Mouse (Mus musculus) MEL (cell line): ENCODE measurements around the gene Adgrb3. TPM values are rescaled to one million over a fixed set of nuclear protein-coding genes. Genes with fewer than 3 reads are reported as not detected.
A peak's percentile ranks its signal among the peaks of the same experiment; 100 is the strongest.
"Not testable (repeated sequence)": the region's sequence is repeated elsewhere in the genome, so short reads cannot be mapped to it uniquely, and the experiment has no call there.

Experiments
- DNase-seq: peaks from one replicate; pipeline ENCODE4 v3.0.0; 2011; ENCODE audit warnings: low read depth, low spot score
- H3K27ac ChIP-seq: 2 replicates; pipeline ENCODE4 v1.5.1; 2012; ENCODE audit warnings: low read depth, mild to moderate bottlenecking, control low read depth, low read length, moderate library complexity; ENCODE audit not compliant: control insufficient read depth
- H3K27me3 ChIP-seq, 2 experiments: fragments of 150-350 bp in 1 of 2; sonication (generic) in 1 of 2; 2 replicates each; pipeline ENCODE4 v1.6.1; 2012; ENCODE audit warnings: low read length in 2 of 2, mild to moderate bottlenecking in 2 of 2, improper control_type of control experiment in 1 of 2, moderate library complexity in 1 of 2; ENCODE audit not compliant: insufficient read depth in 2 of 2, control insufficient read depth in 1 of 2
- H3K36me3 ChIP-seq, 2 experiments: 2 replicates each; pipeline ENCODE4 v1.6.1; 2012 to 2014; ENCODE audit warnings: low read length in 2 of 2, improper control_type of control experiment in 1 of 2, inconsistent platforms in 1 of 2, mild to moderate bottlenecking in 1 of 2; ENCODE audit not compliant: insufficient read depth in 2 of 2, control insufficient read depth in 1 of 2
- H3K4me1 ChIP-seq, 2 experiments: fragments of 150-350 bp in 1 of 2; sonication (generic) in 1 of 2; 2 replicates each; pipeline ENCODE4 v1.6.1; 2012; ENCODE audit warnings: low read length in 2 of 2, improper control_type of control experiment in 1 of 2, mild to moderate bottlenecking in 1 of 2; ENCODE audit not compliant: insufficient read depth in 2 of 2, control insufficient read depth in 1 of 2
- H3K4me3 ChIP-seq, 2 experiments: fragments of 150-350 bp in 1 of 2; sonication (generic) in 1 of 2; 2 replicates each; pipeline ENCODE4 v1.5.1; 2012; ENCODE audit warnings: low read depth in 2 of 2, low read length in 2 of 2, mild to moderate bottlenecking in 2 of 2, moderate library complexity in 2 of 2, control low read depth in 1 of 2, improper control_type of control experiment in 1 of 2; ENCODE audit not compliant: control insufficient read depth in 1 of 2, insufficient read depth in 1 of 2
- H3K79me2 ChIP-seq: 2 replicates; pipeline ENCODE4 v1.6.1; 2012; ENCODE audit warnings: mild to moderate bottlenecking, low read length, moderate library complexity; ENCODE audit not compliant: control insufficient read depth, poor library complexity, insufficient read depth
- H3K9ac ChIP-seq: 2 replicates; pipeline ENCODE4 v1.6.1; 2012; ENCODE audit warnings: low read depth, mild to moderate bottlenecking, control low read depth, low read length, moderate library complexity; ENCODE audit not compliant: control insufficient read depth, poor library complexity, severe bottlenecking
- H3K9me3 ChIP-seq: fragments of 150-350 bp; sonication (generic); replicated peaks from 2 replicates; pipeline ENCODE4 v1.6.1; 2012; ENCODE audit warnings: mild to moderate bottlenecking, low read length, improper control_type of control experiment, moderate library complexity; ENCODE audit not compliant: insufficient read depth
- CHD1 ChIP-seq: IDR thresholded peaks from 2 replicates; pipeline ENCODE4 v1.6.1; 2012; ENCODE audit warnings: low read depth, mild to moderate bottlenecking, inconsistent platforms, low read length, improper control_type of control experiment
- CTCF ChIP-seq, 3 experiments: IDR thresholded peaks in 2 of 3; conservative IDR thresholded peaks in 1 of 3; 2 replicates each; pipeline ENCODE4 v1.5.1; 2011 to 2012; ENCODE audit warnings: low read length in 3 of 3, low read depth in 2 of 3, mild to moderate bottlenecking in 2 of 3, improper control_type of control experiment in 1 of 3, inconsistent platforms in 1 of 3, mixed read lengths in 1 of 3, moderate library complexity in 1 of 3; ENCODE audit not compliant: control insufficient read depth in 1 of 3, insufficient read depth in 1 of 3, poor library complexity in 1 of 3, severe bottlenecking in 1 of 3
- ELF1 ChIP-seq: IDR thresholded peaks from 2 replicates; pipeline ENCODE4 v1.6.1; 2014; ENCODE audit warnings: low read depth, mild to moderate bottlenecking, inconsistent platforms, low read length, improper control_type of control experiment, moderate library complexity
- GATA1 ChIP-seq: IDR thresholded peaks from 2 replicates; pipeline ENCODE4 v1.6.1; 2011; ENCODE audit warnings: low read depth, low read length, improper control_type of control experiment
- HCFC1 ChIP-seq: IDR thresholded peaks from 2 replicates; pipeline ENCODE4 v1.6.1; 2012; ENCODE audit warnings: low read depth, mild to moderate bottlenecking, inconsistent platforms, low read length, improper control_type of control experiment, moderate library complexity
- KAT2A ChIP-seq: conservative IDR thresholded peaks from 2 replicates; pipeline ENCODE4 v1.6.1; 2012; ENCODE audit warnings: low read depth, low read length, improper control_type of control experiment, inconsistent platforms
- POLR2AphosphoS2 ChIP-seq: IDR thresholded peaks from 2 replicates; pipeline ENCODE4 v1.6.1; 2011; ENCODE audit warnings: low read length, improper control_type of control experiment
- RAD21 ChIP-seq: IDR thresholded peaks from 2 replicates; pipeline ENCODE4 v1.6.1; 2011; ENCODE audit warnings: mild to moderate bottlenecking, low read depth, low read length, improper control_type of control experiment
- RCOR1 ChIP-seq: IDR thresholded peaks from 2 replicates; pipeline ENCODE4 v1.6.1; 2012; ENCODE audit warnings: low read depth, mild to moderate bottlenecking, inconsistent platforms, low read length, improper control_type of control experiment
- SMC3 ChIP-seq: IDR thresholded peaks from 2 replicates; pipeline ENCODE4 v1.6.1; 2011; ENCODE audit warnings: low read depth, low read length, improper control_type of control experiment
- TAL1 ChIP-seq: IDR thresholded peaks from 2 replicates; pipeline ENCODE4 v1.6.1; 2012; ENCODE audit warnings: mild to moderate bottlenecking, inconsistent platforms, low read length, moderate library complexity, mixed read lengths
- USF1 ChIP-seq: IDR thresholded peaks from 2 replicates; pipeline ENCODE4 v1.6.1; 2014; ENCODE audit warnings: low read depth, mild to moderate bottlenecking, inconsistent platforms, low read length, improper control_type of control experiment, moderate library complexity
- ZKSCAN1 ChIP-seq: IDR thresholded peaks from 2 replicates; pipeline ENCODE4 v1.6.1; 2012; ENCODE audit warnings: low read depth, mild to moderate bottlenecking, inconsistent platforms, low read length, improper control_type of control experiment, moderate library complexity
- ZNF384 ChIP-seq: IDR thresholded peaks from 2 replicates; pipeline ENCODE4 v1.6.1; 2012; ENCODE audit warnings: low read depth, mild to moderate bottlenecking, inconsistent platforms, low read length, improper control_type of control experiment
- polyA plus RNA-seq, 2 experiments: library from polyadenylated mRNA; stranded (reverse) in 1 of 2; unstranded in 1 of 2; fragments of >175 nt in 1 of 2; fragments of >200 nt in 1 of 2; gene quantifications; 2 replicates each; pipeline versions ENCODE4 v1.2.1 to v1.2.4; 2012; ENCODE audit warnings: low replicate concordance in 2 of 2, low read depth in 1 of 2; ENCODE audit not compliant: insufficient read length in 2 of 2, insufficient read depth in 1 of 2, missing spikeins in 1 of 2
- total RNA-seq: library from RNA; depleted of rRNA; stranded (reverse); fragments of 300-350 nt; gene quantifications from 2 replicates; pipeline ENCODE4 v1.2.3, GENCODE M21; 2012

The Adgrb3 gene
- total and polyA plus RNA-seq, 3 experiments = not detected

DNA sequence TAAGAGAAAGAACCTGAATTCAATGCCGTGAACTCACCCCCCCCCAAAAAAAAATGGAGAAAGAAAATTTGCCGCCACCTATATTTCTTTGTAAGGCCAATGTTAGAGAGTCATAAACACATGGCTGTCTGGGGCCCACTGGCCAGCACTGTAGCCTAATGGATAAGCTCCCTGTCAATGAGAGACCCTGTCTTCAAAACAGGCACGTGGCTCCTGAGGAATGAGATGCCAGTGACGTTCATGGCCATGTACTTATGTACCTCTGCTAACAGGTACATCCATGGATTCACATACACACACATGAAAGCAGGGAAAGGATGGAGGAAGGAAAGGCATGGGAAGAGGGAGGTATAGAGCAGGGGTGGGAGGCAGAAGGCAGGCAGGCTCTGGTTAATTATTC lies 208.0 kb downstream of the Adgrb3 start:
- Histone ChIP-seq H3K4me3 (no peak overlapping the region), H3K4me1 (no peaks in the 10 kb centered on the region), H3K27ac (no peak overlapping the region), H3K79me2 (no peaks in the 10 kb centered on the region), H3K9ac (no peak overlapping the region), H3K27me3 (no peaks in the 10 kb centered on the region), H3K36me3 (no peaks in the 10 kb centered on the region), H3K9me3 (no peaks in the 10 kb centered on the region)
- TF ChIP-seq GATA1 (no peak), TAL1 (no peak), ZNF384 (no peak), ELF1 (no peak)
- no peak for DNase-seq

DNA sequence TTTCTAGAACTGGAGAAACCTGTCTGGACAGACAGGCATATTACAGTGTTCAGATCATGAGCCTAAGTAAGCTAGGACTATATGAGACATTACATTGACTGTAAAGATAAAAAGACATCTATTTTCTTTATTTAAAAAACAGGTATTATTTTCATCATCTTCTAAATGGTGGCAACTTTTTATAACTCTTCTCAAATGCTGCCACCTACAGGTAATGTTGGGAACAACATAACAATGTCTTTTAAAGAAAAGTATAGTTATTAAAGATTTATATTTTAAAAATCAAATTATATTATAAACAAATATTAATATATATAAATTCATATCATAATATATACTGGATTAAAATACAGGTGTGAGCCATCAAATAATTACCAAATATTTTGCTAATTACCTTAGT lies 212.6 kb downstream of the Adgrb3 start:
- Histone ChIP-seq H3K4me1 (no peaks in the 10 kb centered on the region), H3K4me3 (no peak overlapping the region), H3K27me3 (no peaks in the 10 kb centered on the region), H3K27ac (no peak overlapping the region)
- peak; percentile 26 for DNase-seq
- TF ChIP-seq POLR2AphosphoS2 (no peak), CTCF (IDR thresholded peaks at IDR 0.05 in 2 of 3, conservative IDR thresholded peaks at IDR 0.05 in 1 of 3; ENCODE audit: control insufficient read depth in 1 of 3, insufficient read depth in 1 of 3, low read depth in 2 of 3, low read length in 3 of 3, poor library complexity in 1 of 3, severe bottlenecking in 1 of 3) (peak in 1 of 3 experiments; percentile 36; a peak in 3 of 6 replicates), GATA1 (no peak), ELF1 (no peak), RAD21 (peak; percentile 52), HCFC1 (no peak), KAT2A (no peak), ZKSCAN1 (no peak), RCOR1 (no peak), CHD1 (no peak), USF1 (no peak), SMC3 (peak; percentile 14; the same call in 1 of the 2 replicates)
- TF ChIP-seq, all 39 proteins: peak for 3
- Histone ChIP-seq H3K9ac (no peak overlapping the region), H3K79me2 (no peaks in the 10 kb centered on the region), H3K9me3 (no peaks in the 10 kb centered on the region), H3K36me3 (no peaks in the 10 kb centered on the region)

DNA sequence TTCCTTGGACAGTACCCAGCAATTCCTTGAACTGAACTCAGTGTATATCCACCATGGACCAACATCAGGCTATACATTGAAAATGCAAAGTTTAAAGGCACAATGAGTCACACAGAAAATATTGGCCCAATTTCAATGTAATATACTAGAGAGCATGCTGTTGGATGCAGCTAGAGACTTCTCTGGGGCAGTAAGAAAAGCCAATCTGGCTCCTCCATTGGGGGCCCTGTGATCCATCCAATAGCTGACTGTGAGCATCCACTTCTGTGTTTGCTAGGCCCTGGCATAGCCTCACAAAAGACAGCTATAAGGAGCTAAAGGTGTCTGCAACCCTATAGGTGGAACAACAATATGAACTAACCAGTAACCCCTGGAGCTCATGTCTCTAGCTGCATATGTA lies 218.7 kb downstream of the Adgrb3 start:
- not testable (repeated sequence) for H3K36me3 ChIP-seq, DNase-seq, H3K27ac ChIP-seq, H3K9ac ChIP-seq, H3K79me2 ChIP-seq, H3K4me3 ChIP-seq, H3K4me1 ChIP-seq, H3K9me3 ChIP-seq, H3K27me3 ChIP-seq
